Mouse (Mus musculus) mesoderm, embryonic 11.5 days (tissue): Measurements from ENCODE around the gene Nr1d1.

Source experiments
- DNase-seq: peaks from one replicate; pipeline ENCODE4 v3.0.0-alpha.2; 2012; ENCODE audit warnings: low read depth, low spot score

Gene Nr1d1

GRCm38 (mm10) chr11:98788139-98788538 is 13.0 kb upstream of the Nr1d1 start:
- no peak for DNase-seq

GRCm38 (mm10) chr11:98787691-98788090 is 12.6 kb upstream of the Nr1d1 start:
- DNase-seq = no peak

DNA sequence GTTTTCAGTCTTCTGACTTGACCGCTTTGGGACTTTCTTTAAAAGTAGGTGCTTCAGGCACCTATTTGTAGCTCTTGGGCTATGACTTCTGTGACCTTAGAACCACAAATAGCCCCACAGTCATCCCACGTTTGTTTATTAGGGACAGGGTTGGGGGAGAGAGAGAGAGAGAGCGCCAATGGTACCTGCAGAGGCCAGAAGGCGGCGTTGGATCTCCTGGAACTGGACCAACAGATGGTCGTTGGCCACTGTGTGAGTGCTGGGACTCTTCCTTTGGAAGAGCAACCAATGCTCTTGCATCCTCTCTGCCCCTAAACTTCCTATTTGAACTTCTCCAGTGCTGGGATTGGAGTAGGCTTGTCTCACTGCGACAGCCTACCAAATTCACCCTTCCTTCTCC is 12.1 kb upstream of the Nr1d1 start:
- no peak for DNase-seq

DNA sequence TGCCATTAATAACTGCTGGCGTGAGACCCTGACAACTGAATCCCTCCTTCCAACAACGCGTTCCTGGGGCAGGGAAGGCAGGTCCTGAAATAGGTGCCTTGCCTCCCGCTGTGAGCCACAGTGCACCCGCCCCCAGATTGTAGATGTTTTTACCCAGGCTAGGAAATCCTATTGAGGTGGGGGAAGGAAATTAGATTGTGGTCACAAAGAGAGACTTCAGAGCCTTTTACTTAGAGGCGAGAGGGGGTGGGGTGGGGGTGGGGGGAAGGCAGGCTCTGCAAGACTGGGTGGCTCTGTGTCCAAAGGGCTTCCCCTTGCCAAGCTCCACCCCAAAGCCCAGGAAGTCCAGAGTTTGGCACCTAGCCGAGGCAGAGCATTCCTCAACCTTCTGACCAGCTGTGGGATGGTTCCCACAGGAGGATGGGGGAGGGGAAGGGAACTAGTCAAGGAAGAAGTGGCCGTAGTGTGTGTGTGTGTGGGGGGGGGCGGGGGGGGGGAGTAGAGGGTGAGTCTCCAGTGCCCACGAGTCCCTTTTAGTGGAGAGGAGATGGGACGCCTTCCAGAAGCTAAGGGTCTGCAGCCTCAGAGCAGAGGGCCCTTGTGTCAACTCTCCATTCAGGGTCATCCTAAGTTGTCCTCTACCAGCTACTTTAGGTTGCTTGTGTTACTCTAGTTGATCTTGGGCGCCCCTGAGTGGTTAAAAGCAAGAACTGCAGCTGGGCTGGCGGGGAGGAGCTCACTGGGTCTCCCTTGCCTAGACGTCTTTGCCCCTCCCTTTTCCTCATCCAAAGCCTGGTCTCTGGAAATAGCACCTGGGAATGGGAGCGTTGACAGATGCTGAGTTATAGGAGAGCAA is 11.5 kb upstream of the Nr1d1 start:
- peak; percentile 96 for DNase-seq

DNA sequence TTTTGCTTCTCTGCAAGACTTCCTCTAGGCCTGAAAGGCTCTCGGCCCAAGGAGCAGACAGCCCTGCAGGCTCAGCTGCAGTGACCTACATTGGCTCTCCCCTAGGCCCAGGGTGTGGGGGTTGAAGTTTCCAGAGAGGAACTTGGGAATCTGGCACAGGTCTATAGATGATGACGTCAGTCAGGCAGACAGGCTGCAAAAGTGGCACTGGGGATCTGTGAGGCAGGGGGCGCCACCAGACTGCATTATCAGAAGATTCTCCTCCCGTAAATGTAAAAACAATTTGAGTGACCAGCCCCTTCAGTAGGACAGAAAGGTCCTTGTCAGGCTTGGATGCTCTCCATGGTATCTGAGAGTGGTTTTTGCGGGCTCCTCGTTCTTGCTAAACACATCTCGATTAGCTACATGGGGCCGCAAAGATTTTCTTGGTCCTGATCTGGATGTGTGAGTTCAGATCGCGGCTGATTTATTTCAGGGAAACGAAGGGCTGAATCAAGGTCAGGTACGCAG is 10.7 kb upstream of the Nr1d1 start:
- DNase-seq = peak; percentile 66

DNA sequence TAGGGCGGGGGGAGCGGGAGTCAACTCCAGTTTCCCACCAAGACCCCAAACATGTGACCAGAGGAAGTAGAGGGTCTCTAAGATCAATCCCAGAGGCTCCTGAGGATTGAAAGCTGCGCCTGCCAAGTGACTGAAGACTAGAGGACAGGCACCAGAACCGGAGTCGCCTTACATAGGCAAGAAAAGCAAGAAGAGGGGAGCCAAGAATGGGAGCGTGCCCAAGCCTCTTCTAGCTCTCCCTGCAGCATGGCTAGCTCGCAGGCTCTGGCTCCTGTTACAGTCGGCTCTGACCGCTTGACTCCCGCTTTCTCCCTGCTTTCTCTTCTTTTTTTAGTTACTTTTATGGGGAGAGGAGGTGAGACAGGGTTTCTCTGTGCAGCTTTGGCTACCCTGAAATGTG is 10.1 kb upstream of the Nr1d1 start:
- no peak for DNase-seq

DNA sequence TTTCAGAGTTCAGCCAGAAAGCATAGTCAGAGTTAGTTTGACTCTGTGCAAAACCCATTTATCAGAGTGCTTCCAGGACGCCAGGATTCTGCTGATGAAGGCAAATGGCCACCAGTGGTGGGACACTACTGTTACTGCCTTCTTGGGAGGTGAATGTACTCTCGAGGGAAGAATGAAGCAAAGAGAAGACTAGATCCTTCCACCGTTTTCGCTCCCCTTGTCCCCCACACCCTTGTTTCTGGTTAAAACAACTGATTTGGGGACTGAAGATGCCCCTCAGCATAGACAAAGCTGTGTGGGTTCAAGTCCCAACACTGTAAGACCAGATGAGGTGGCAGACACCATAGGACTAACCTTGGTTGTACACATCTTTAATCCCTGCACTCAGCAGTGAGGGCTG is 9.0 kb upstream of the Nr1d1 start:
- no peak for DNase-seq

DNA sequence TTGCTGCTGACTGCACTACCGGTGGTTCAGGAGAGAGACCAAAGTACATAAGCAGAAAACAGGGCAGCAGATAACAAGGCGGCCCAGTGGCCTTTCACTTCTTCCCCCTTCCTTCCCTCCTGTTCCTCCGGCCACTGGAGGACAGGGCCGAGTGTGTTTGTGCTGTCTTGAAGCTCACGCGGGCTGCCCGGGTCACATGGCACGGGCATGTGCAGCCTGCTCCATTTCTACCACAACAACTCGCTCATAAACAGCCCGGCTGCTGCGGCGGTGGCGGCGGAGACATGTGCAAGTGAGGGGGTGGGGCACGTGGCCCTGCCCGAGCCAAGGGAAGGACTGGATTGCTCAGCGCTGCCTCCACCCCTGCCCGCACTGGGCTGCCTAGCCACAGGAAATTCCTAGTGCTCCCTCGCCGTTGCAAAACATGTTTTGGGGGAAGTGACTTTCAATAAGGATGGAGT is 8.1 kb upstream of the Nr1d1 start:
- DNase-seq = peak; percentile 80

DNA sequence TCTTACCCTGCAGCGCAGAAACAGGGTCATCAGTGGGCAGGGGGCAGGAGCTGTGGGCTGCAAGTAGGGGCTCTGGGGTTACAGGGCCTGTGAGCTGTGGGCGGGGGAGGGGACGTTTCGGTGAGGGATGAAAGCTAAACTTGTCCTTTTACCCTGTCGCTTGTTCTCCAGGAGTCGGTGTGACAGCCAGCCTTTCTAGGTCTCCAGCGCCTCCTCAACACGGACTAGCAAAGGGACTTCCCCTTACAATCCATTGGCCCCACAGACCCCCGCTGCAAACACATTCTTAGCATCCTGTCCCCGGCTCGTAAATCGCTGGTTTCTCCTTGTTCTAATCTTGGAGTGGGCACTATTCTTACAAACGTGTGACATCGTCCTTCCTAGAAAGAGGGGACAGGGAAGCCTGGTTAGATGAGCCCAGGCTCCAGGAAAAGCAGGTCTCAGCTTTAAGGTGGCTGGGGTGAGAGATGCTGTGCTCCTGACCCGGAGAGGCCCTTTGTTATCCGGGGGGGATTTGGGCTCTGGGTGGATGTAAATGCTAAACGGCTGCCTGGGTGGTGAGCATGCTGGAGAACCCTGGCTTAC is 7.6 kb upstream of the Nr1d1 start:
- no peak for DNase-seq

DNA sequence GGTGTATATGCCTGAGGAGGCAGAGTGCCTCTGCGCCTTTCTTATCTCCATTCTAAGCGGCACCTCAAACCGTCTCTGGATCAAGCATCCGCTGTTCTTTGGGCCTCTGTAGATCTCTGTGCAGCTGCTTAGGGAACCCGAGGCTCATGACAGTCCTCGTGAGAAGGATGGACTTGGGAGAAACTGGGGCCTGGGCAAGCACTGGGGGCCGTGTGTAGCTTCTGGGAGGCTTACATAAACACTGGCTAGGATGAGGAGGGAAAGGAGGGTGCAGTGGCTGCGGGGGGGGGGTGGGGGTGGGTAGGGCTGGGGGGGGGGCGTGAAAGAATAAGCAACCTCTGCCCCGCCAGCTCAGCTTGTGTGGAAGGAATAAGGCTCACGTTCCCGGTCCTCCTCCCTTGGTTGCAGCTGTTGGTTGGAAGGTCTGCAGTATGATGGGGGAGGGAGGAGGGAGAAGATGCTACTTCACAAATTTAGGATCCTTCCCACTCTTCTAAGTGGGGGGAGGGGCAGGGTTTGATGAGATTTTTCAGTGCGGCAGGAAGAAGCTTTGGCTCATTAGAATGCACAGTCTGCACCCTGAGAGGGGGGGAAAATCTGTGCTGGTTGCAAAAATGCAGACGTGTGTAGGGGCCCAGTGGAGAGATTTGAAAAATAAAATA is 6.8 kb upstream of the Nr1d1 start:
- peak; percentile 64 for DNase-seq

DNA sequence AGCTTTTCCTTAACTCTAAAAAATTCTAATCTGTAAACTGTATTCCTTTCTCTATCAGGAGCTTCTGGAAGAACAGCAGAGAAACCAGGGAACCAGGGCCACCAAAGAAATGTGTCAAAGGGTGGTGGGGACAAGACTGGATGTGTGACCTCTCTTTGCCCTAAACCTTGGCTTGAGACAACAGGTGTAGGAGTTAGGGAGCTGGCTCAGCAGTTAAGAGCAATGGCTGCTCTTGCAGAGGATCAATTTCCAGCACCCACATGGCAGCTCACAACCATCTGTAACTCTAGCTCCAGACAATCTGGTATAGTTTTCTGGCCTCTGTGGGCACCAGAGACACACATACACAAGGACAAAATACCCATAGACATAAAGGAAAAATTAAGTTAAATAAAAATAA is 2.8 kb upstream of the Nr1d1 start:
- no peak for DNase-seq

DNA sequence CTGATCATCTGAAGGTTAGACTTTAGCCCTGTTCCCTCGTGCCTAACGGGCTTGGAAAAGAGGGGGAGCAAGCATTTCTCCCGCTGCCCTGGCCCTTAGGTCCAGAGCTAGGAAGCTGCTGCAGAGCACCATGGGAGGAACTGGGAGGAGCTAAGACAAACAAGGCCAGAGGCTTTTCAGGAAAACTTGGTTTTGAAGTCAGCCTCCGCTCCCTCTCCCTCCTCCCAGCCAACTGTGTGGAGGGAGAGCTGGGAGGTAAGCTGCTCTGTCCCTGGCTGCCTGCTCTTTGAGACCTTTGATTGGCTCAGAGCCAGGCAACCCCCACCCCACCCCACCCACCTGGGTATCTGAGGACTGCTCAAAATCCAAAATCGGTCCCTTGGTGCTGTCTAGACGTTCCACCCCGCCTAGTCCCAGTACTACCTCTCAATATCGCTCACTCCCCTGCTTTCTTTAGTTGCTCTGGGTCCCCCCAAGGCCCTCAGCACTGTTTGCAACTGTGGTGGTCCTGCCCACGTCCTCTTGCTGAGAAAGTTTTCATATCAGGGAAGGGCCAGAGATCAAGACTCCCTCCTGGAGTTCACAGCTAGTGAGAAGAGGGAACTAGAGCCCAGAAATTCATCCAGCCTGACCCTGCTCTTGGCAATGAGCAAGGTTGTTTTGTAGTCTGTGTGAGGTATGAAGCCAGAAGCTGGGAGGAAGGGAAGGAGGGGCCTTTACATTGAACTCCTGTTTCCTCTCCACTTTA is 1.9 kb upstream of the Nr1d1 start:
- no peak for DNase-seq

DNA sequence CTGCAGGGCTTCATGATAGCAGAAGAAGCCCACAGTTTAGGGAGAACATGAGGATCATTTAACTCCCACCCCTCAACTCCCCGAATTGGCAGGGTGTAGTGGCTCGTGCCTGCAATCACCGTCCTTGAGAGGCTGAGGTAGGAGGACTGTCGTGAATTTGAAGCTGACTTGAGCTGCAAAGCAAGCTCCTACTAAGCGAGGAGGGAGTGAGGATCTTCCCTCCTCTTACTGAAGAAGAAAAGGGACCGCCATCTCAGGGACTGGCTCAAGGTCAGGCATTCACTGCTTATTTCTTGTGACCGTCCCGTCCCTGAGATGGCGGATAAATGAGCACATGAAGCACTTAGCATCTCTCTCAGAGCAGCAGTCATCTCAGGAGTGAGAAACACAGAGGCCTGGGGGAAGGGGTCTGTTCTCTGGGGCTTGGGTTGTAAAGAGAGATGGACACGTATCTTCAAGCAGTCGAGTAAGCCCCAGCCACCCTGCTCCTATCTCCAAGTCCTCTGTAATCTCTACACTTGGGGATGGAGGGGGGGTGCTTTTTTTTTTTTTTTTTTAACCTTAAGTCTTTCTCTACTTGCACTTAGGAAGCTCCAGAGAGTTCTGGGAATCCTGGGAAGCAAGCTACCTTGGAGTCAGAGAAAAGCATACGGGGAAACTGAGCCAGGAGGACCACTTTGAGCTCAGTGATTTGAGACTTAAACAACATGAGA is 1.1 kb upstream of the Nr1d1 start:
- DNase-seq = no peak

GRCm38 (mm10) chr11:98775348-98776051 is 367 bp upstream of the Nr1d1 start:
- peak; percentile 96 for DNase-seq

GRCm38 (mm10) chr11:98773635-98774295 is 1.4 kb downstream of the Nr1d1 start:
- peak; percentile 96 for DNase-seq

GRCm38 (mm10) chr11:98772667-98773171 is 2.4 kb downstream of the Nr1d1 start:
- DNase-seq = no peak

DNA sequence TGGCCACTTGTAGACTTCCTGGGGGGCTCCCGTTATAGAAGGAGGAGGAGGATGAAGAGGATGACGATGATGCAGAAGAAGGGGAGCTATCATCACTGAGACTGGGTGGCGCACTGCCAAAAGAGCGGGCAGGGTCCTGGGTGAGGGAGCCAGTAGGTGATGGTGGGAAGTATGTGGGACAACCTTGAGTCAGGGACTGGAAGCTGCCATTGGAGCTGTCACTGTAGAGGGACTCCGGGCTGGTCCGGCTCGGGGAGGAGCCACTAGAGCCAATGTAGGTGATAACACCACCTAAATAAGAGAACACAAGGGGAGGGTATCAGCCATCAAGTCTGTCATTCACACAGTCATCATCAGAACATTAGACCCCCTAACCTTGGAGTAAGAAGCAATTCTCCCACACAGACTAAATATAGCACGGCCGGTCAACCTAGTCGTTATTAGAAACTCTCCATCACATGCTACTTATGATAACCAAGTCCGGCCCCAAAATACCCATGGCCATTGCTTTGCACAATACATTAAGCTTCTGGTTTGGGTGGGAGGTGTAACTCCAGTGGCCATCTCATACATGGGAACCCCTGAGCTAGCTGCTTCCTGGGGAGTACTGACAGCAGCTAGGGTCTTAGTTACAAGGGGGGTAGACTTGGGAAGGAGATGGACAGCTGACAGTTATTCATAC is 3.1 kb downstream of the Nr1d1 start:
- DNase-seq = no peak

- DNase-seq = no peak
These were observed 4.0 kb downstream of the Nr1d1 start for GRCm38 (mm10) chr11:98771131-98771530.
